Mouse (Mus musculus) lung, adult 2 months (tissue): ENCODE results near the gene Otop2.

Source experiments
- CTCF ChIP-seq: fragments of 200-500 bp; IDR thresholded peaks from 2 replicates; pipeline ENCODE4 v1.5.1; 2011; ENCODE audit warnings: mild to moderate bottlenecking, low read length, control low read depth; ENCODE audit not compliant: insufficient read depth
- POLR2A ChIP-seq: fragments of 200-500 bp; IDR thresholded peaks from 2 replicates; pipeline ENCODE4 v1.6.1; 2011; ENCODE audit warnings: low read depth, mild to moderate bottlenecking, control low read depth, low read length, borderline replicate concordance; ENCODE audit errors: extremely low read depth

DNA sequence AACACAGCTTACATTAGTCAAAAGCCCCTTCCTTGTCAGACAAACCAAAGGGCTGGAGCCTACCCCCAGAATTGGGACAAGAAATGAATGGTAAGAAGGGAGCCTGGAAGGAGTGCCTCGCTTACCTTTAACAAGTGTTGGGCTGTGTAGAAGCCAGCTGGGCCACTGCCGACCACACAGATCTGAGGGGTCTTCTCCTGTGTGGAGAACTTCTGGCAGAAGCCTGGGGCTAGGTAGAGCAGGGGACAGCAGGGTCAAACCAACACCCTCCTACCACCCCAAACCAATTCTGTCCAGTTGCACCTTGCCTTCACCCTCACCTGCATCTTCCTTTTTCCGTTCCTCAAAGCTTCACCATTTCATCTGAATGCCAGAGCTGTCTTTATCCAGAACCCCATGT lies 31.0 kb upstream of the Otop2 start:
- no peak for TF ChIP-seq CTCF
- TF ChIP-seq POLR2A: no peak
